Mouse (Mus musculus) kidney, adult 18-20 months (tissue): Measurements from ENCODE around the gene Atp5c1.

Source experiments
- DNase-seq: peaks from one replicate; pipeline ENCODE4 v3.0.0; 2021

The Atp5c1 gene

GRCm38 (mm10) chr2:10049456-10049855 is 30.9 kb downstream of the Atp5c1 start:
- no peak for DNase-seq

- peak; percentile 94 for DNase-seq
These were observed 31.8 kb downstream of the Atp5c1 start, which contains the start of gene Taf3 for GRCm38 (mm10) chr2:10048461-10048860. Gene Taf3 (minus strand): TSS chr2:10048596.

GRCm38 (mm10) chr2:10047758-10048436 is 32.4 kb downstream of the Atp5c1 start:
- peak; percentile 48 for DNase-seq

- DNase-seq = no peak
These were observed 45.3 kb downstream of the Atp5c1 start for GRCm38 (mm10) chr2:10034976-10035375.

- DNase-seq = no peak
These were observed 46.6 kb downstream of the Atp5c1 start for GRCm38 (mm10) chr2:10033684-10034083.

- DNase-seq = no peak
These were observed 50.6 kb downstream of the Atp5c1 start for GRCm38 (mm10) chr2:10029755-10030154.

GRCm38 (mm10) chr2:10024264-10024663 is 56.0 kb downstream of the Atp5c1 start:
- DNase-seq = no peak

- DNase-seq = no peak
These were observed 59.0 kb downstream of the Atp5c1 start for GRCm38 (mm10) chr2:10021296-10021695.

GRCm38 (mm10) chr2:10014951-10015635 is 65.2 kb downstream of the Atp5c1 start:
- no peak for DNase-seq

GRCm38 (mm10) chr2:10010263-10010909 is 69.9 kb downstream of the Atp5c1 start:
- DNase-seq = no peak

- DNase-seq = no peak
These were observed 70.5 kb downstream of the Atp5c1 start for GRCm38 (mm10) chr2:10009671-10010254.

GRCm38 (mm10) chr2:10008593-10008992 is 71.7 kb downstream of the Atp5c1 start:
- DNase-seq = no peak
